Mouse (Mus musculus) bone marrow macrophage, adult 2 months (primary cell): ENCODE data around the gene Pgc. TPM values are rescaled to one million over a fixed set of nuclear protein-coding genes. Genes with fewer than 3 reads are reported as not detected.

Experiments
- H3K27ac ChIP-seq: 2 replicates; pipeline ENCODE4 v1.5.1; 2012; ENCODE audit warnings: low read depth, low read length; ENCODE audit not compliant: insufficient read depth
- H3K4me1 ChIP-seq: 2 replicates; pipeline ENCODE4 v1.6.1; 2012; ENCODE audit warnings: low read length; ENCODE audit not compliant: control insufficient read depth, insufficient read depth
- H3K4me3 ChIP-seq: 2 replicates; pipeline ENCODE4 v1.5.1; 2012; ENCODE audit warnings: mild to moderate bottlenecking, low read length, moderate library complexity; ENCODE audit not compliant: insufficient read depth
- CTCF ChIP-seq: IDR thresholded peaks from 2 replicates; pipeline ENCODE4 v1.5.1; 2012; ENCODE audit warnings: low read depth, mild to moderate bottlenecking, low read length, moderate library complexity
- POLR2A ChIP-seq: IDR thresholded peaks from 2 replicates; pipeline ENCODE4 v1.6.1; 2012; ENCODE audit warnings: mild to moderate bottlenecking, low read depth, low read length, borderline replicate concordance
- polyA plus RNA-seq: library from polyadenylated mRNA; stranded (reverse); fragments of >200 nt; gene quantifications from 2 replicates; pipeline ENCODE4 v1.2.4, GENCODE M21; 2012; ENCODE audit not compliant: missing spikeins, insufficient read depth, insufficient read length

Pgc gene
- polyA plus RNA-seq, 1 experiment = not detected

DNA sequence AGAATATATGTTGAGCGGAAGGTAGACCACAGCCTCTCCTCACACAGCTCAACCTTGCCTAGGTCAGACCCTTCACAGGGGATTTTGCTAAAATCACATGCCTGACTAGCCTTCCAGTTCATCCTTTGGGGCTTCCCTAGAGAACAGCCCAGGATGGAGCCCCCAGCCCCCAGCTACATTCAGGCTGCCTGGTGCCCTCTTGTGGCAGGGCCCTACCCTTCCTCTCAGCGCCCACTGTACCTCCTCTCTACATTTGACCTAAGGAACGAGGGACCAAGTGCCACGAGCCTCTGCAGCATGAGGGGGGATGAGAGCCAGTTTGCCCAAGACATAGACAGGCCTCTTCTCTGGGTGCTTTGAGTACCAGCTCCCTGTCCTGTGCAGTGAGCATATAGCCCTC, 21.9 kb upstream of the Pgc start:
- Histone ChIP-seq H3K4me3 (no peak overlapping the region), H3K27ac (no peak overlapping the region), H3K4me1 (no peaks in the 10 kb centered on the region)
- TF ChIP-seq CTCF (0 out of 2 replicates have a peak, but pooled peaks have one; percentile 15), POLR2A (no peak)

DNA sequence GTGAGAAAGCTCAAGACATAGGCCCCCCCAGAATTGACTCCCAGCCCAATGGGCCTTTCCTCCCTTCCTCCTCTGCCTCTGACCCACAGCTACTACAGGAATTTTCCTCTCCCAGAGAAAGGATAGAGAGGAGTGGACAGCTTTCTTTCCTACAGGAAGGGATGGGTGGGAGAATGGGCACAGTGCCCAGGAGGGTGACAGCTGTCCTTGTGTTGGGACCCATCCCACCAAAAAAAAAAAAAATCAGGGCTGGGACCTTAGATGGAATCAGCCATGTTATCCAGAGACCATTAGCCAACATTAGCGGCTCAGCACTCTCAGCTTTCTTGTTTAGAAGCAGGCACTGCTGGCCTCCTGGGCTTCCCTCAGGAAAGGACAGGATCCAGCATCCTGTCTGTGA, 20.4 kb upstream of the Pgc start:
- TF ChIP-seq POLR2A (no peak), CTCF (no peak)
- no peak overlapping the region for H3K4me3 ChIP-seq
- H3K4me1 ChIP-seq = no peaks in the 10 kb centered on the region
- H3K27ac ChIP-seq = no peak overlapping the region

GRCm38 (mm10) chr17:47707961-47708360, 18.7 kb upstream of the Pgc start:
- no peaks in the 10 kb centered on the region for H3K4me1 ChIP-seq
- H3K4me3 ChIP-seq = no peak overlapping the region
- TF ChIP-seq CTCF = no peak
- TF ChIP-seq POLR2A = no peak
- H3K27ac ChIP-seq = no peak overlapping the region

- H3K4me1 ChIP-seq = no peaks in the 10 kb centered on the region
Observed at GRCm38 (mm10) chr17:47708972-47709371, 17.7 kb upstream of the Pgc start.

GRCm38 (mm10) chr17:47710036-47710435, 16.6 kb upstream of the Pgc start:
- peaks cover 5% of the 10 kb centered on the region for H3K4me1 ChIP-seq
- no peak overlapping the region for H3K27ac ChIP-seq
- no peak overlapping the region for H3K4me3 ChIP-seq
- TF ChIP-seq POLR2A (no peak), CTCF (no peak)

More at GRCm38 (mm10) chr17:47708972-47709371, 17.7 kb upstream of the Pgc start:
- no peak for TF ChIP-seq POLR2A
- no peak for TF ChIP-seq CTCF
- Histone ChIP-seq H3K4me3 (no peak overlapping the region), H3K27ac (no peak overlapping the region)

DNA sequence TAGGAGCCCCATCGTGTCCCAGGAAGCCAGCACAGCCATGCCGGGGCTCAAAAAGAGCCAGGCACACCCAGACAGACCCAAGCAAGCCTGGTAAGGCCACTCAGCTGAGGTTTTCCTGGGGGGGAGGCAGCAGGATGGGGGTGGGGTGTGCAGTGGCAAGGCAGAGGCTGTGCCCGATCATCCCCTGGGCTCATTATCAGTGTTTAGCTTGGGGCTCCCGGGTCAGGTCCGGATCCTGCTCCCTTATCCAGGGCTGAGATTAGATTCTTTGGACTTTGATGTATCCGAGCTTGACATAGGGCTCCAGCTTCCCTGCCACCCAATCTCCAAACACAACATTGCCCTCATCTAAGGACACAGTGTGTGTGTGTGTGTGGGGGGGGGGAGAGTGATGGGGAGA, 14.8 kb upstream of the Pgc start:
- H3K4me1 ChIP-seq = peaks cover 16% of the 10 kb centered on the region
- no peak overlapping the region for H3K4me3 ChIP-seq
- no peak overlapping the region for H3K27ac ChIP-seq
- TF ChIP-seq CTCF (no peak), POLR2A (no peak)

GRCm38 (mm10) chr17:47712889-47713571, 13.6 kb upstream of the Pgc start:
- H3K4me1 ChIP-seq = peaks cover 16% of the 10 kb centered on the region
- no peak for TF ChIP-seq CTCF
- TF ChIP-seq POLR2A = no peak
- H3K27ac ChIP-seq = no peak overlapping the region
- no peak overlapping the region for H3K4me3 ChIP-seq

DNA sequence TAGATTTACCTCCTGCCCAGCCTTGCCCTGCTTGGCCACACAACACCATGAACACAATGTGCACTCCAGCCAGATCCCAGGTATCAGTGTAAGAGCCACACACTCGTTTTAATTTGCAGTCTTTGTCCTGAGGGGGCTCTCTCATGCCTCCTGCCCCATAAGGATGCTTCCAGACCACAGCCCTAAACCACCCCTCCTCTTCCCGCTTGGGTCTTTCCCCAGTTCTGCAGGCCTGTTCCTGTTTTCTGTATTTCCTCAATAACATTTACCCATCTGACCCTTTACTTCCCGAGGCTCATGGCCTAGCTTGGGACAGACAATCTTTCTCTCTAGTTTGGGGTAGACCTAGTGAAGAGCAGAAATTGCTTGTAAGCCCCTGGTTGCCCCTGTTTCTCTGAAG, 11.6 kb upstream of the Pgc start:
- peaks cover 16% of the 10 kb centered on the region for H3K4me1 ChIP-seq
- TF ChIP-seq CTCF = no peak
- no peak for TF ChIP-seq POLR2A
- H3K4me3 ChIP-seq = no peak overlapping the region
- H3K27ac ChIP-seq = 0 out of 2 replicates have a peak overlapping the region, but pooled peaks have one; percentile 24

DNA sequence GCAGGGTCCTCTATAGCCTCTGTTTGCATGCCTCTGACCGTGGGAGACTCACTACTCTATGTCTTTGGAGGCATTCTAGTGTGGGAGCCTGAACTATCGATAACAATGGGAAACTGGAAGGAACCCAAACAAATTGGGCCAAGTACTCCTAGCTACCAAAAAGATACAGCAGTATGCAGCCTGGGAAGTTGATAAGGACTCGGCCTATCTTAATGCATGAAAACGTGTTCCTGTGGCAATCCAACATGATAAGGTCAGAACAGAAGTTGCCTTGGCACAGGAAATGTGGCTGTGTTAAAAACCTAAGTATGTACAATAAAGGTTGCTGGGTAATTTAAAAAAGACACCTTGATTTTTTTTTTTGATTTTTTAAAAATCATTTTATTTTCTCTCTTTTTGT, 5.5 kb upstream of the Pgc start:
- H3K27ac ChIP-seq = no peak overlapping the region
- TF ChIP-seq POLR2A (no peak), CTCF (no peak)
- peaks cover 1% of the 10 kb centered on the region for H3K4me1 ChIP-seq
- no peak overlapping the region for H3K4me3 ChIP-seq

DNA sequence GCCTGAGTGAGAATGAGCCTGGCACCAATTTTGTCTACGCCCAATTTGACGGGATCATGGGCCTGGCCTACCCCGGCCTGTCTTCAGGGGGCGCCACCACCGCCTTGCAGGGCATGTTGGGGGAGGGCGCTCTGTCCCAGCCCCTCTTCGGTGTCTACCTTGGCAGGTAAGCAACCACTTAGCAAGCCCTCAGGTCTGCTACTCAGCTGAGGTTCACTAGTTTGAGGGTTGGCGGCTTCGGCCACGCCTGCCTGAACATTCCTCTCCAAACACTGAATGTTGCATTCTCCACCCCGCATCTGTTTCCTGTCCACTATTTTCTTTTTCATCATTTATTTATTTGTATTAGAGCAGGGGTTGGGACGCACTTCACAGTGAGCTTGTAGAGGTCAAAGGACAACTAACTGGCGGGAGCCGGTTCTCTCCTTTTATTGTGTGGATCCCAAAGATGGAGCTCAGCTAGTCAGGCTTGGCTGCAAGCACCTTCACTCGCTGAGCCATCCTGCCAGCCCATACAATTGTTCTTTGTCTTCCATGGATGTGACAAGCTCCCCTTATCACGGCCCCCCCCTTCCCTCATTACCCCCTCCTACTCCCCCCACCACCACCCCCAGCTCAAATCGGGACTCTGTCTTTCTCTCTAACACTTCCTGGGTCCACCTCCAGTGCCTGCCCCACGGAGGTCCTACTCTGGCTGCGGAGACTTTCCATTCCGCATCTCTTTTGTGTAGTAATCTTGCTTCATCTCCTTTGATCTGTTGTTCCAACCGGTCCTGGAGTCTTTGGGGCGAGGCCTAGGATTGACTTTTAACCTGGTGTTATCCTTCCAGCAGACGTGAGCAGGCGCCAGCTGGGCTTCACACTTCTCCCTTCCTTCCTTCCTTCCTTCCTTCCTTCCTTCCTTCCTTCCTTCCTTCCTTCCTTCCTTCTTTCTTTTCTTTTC, 4.3 kb downstream of the Pgc start:
- Histone ChIP-seq H3K4me1 (no peaks in the 10 kb centered on the region), H3K27ac (no peak overlapping the region), H3K4me3 (no peak overlapping the region)
- no peak for TF ChIP-seq POLR2A
- TF ChIP-seq CTCF = no peak
